Mouse (Mus musculus): Measurements from ENCODE around the gene Kyat1. TPM values are rescaled to one million over a fixed set of nuclear protein-coding genes. Genes with fewer than 3 reads are reported as not detected.
A peak's percentile ranks its signal among the peaks of the same experiment; 100 is the strongest.

Gene Kyat1
- polyA plus RNA-seq, 1 experiment from 2014 or later, result 17.4 TPM

DNA sequence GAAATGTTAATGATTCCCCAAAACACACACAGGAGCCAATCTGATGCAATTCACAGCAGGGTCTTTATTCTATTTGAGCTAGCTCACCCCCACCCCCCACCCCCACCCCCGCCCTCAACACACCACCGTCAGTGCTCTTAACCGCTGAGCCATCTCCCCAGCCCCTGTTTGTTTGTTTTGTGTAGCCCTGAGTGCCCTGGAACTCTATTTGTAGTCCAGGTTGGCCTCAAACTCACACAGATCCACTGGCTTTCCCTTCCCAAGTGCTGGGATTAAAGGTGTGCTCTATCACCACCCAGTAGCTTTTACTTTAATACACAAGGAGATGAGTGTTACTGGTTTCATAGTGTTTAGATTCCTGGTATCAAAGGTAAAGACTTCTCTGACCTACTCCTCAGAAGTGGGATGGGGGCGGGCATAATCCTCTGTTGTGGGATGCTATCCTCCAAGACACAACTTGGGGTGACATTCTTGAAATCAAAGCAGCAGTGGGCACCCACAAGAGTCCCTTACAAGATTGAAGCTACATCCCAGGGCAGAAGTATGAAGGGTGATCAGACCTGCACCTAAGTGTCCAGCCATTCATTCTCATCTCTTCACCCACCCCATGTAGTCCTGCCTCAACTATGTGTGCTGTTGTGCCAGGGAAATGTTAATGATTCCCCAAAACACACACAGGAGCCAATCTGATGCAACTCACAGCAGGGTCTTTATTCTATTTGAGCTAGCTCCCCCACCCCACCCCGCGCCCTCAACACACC is 5.9 kb upstream of the Kyat1 start:
- Histone ChIP-seq H3K4me2 (no peak overlapping the region), H3K4me1 (peaks cover 2% of the 10 kb centered on the region), H3K27me3 (replicated peaks) (no peaks in the 10 kb centered on the region), H3K27ac (no peak overlapping the region), H3K36me3 (no peaks in the 10 kb centered on the region), H3K9me3 (no peaks in the 10 kb centered on the region), H3K9ac (no peak overlapping the region), H3K4me3 (replicated peaks) (no peak overlapping the region)
- no peak for ATAC-seq (ENCODE audit: insufficient read depth, low FRiP score, low read depth)
- 63% methylated on average over 6 of the region's 6 CpGs for WGBS

DNA sequence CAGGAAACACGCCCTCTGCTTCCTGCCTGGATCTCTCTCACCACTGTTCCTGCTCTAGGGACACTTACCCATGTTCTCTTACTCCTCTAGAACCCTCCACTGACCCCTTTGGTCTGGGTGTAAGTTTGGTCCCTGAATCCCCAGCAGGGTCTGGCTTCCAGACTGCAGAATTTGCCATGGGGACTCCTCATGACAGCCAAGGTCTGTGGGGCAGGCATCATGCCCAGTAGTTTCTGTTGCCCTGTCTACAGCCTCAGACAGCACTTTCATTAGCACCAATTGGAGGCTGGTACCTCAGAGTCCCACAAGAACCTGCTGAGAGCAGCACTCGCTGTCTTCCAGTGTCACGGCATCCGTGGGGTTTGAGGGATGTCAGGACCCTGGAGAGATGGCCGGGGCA is 2.2 kb upstream of the Kyat1 start:
- WGBS, result 76% methylated on average over 5 of the region's 5 CpGs
- no peak for ATAC-seq (ENCODE audit: insufficient read depth, low FRiP score, low read depth)
- H3K4me3 ChIP-seq (replicated peaks), result no peak overlapping the region
- no peak overlapping the region for H3K27ac ChIP-seq
- H3K27me3 ChIP-seq (replicated peaks), result no peaks in the 10 kb centered on the region
- H3K4me2 ChIP-seq, result no peak overlapping the region
- no peaks in the 10 kb centered on the region for H3K9me3 ChIP-seq
- peaks cover 13% of the 10 kb centered on the region for H3K4me1 ChIP-seq
- no peak overlapping the region for H3K9ac ChIP-seq
- H3K36me3 ChIP-seq, result no peaks in the 10 kb centered on the region

- no peaks in the 10 kb centered on the region for H3K9me3 ChIP-seq
- WGBS, result 79% methylated on average over 4 of the region's 4 CpGs
- ATAC-seq (ENCODE audit: insufficient read depth, low FRiP score, low read depth), result no peak
- H3K9ac ChIP-seq, result no peak overlapping the region
- peaks cover 13% of the 10 kb centered on the region for H3K4me1 ChIP-seq
- H3K27ac ChIP-seq, result no peak overlapping the region
- no peak overlapping the region for H3K4me3 ChIP-seq (replicated peaks)
- H3K27me3 ChIP-seq (replicated peaks), result no peaks in the 10 kb centered on the region
- H3K36me3 ChIP-seq, result no peaks in the 10 kb centered on the region
- H3K4me2 ChIP-seq, result no peak overlapping the region
These were observed 1.8 kb upstream of the Kyat1 start for GRCm38 (mm10) chr2:30207401-30207800.

GRCm38 (mm10) chr2:30205255-30205628 is 405 bp downstream of the Kyat1 start:
- Histone ChIP-seq H3K27me3 (replicated peaks) (no peaks in the 10 kb centered on the region), H3K9me3 (no peaks in the 10 kb centered on the region), H3K9ac (peak overlapping the region; percentile 23; the same call in 1 of the 2 replicates), H3K4me1 (peaks cover 13% of the 10 kb centered on the region), H3K36me3 (no peaks in the 10 kb centered on the region), H3K4me3 (replicated peaks) (peak overlapping the region; percentile 63), H3K27ac (peak overlapping the region; percentile 88), H3K4me2 (peak overlapping the region; percentile 85)
- under 1% methylated on average over 13 of the region's 13 CpGs for WGBS
- ATAC-seq (ENCODE audit: insufficient read depth, low FRiP score, low read depth), result peak; percentile 75

DNA sequence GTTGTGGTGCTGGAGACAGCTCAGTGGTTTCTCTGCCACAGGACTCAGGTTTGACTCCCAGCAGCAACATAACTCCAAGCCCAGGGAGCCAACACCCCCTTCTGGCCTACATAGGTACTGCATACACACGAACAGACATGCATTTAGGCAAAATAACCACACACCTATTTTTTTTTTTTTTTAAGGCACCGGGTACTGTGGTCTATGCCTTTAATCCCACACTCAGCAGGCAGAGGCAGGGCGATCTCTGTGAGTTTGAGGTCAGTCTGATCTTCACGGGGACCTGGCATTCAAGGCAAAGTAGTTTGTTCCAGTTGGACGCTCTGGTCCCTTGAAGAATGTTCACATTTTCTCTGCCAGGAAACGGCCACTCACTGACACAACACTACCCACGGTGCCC is 2.2 kb downstream of the Kyat1 start:
- ATAC-seq (ENCODE audit: insufficient read depth, low FRiP score, low read depth), result no peak
- H3K36me3 ChIP-seq, result no peaks in the 10 kb centered on the region
- no peak overlapping the region for H3K9ac ChIP-seq
- H3K27ac ChIP-seq, result no peak overlapping the region
- no peaks in the 10 kb centered on the region for H3K27me3 ChIP-seq (replicated peaks)
- H3K4me2 ChIP-seq, result no peak overlapping the region
- WGBS, result 76% methylated on average over 7 of the region's 7 CpGs
- peaks cover 13% of the 10 kb centered on the region for H3K4me1 ChIP-seq
- H3K9me3 ChIP-seq, result no peaks in the 10 kb centered on the region
- no peak overlapping the region for H3K4me3 ChIP-seq (replicated peaks)

GRCm38 (mm10) chr2:30200388-30200925 is 5.2 kb downstream of the Kyat1 start:
- Histone ChIP-seq H3K27me3 (replicated peaks) (no peaks in the 10 kb centered on the region), H3K4me1 (peaks cover 5% of the 10 kb centered on the region; the same call in 1 of the 2 replicates), H3K9ac (no peak overlapping the region), H3K4me2 (no peak overlapping the region), H3K27ac (peak overlapping the region; percentile 69), H3K9me3 (no peaks in the 10 kb centered on the region), H3K4me3 (replicated peaks) (no peak overlapping the region), H3K36me3 (no peaks in the 10 kb centered on the region)
- ATAC-seq (ENCODE audit: insufficient read depth, low FRiP score, low read depth), result no peak; the same call in 1 of the 2 replicates
- WGBS, result 55% methylated on average over 5 of the region's 5 CpGs

- peak overlapping the region; percentile 69 for H3K27ac ChIP-seq
- peak; percentile 76 for ATAC-seq (ENCODE audit: insufficient read depth, low FRiP score, low read depth)
These were observed 5.7 kb downstream of the Kyat1 start for GRCm38 (mm10) chr2:30199984-30200383.

GRCm38 (mm10) chr2:30198021-30198420 is 7.6 kb downstream of the Kyat1 start:
- Histone ChIP-seq H3K36me3 (no peaks in the 10 kb centered on the region), H3K4me3 (replicated peaks) (no peak overlapping the region), H3K9me3 (no peaks in the 10 kb centered on the region), H3K9ac (no peak overlapping the region), H3K27me3 (replicated peaks) (no peaks in the 10 kb centered on the region), H3K27ac (no peak overlapping the region), H3K4me1 (no peaks in the 10 kb centered on the region; the same call in 1 of the 2 replicates), H3K4me2 (no peak overlapping the region)
- no peak for ATAC-seq (ENCODE audit: insufficient read depth, low FRiP score, low read depth)
- WGBS, result 67% methylated on average over 4 of the region's 4 CpGs

More at GRCm38 (mm10) chr2:30199984-30200383, 5.7 kb downstream of the Kyat1 start:
- H3K27me3 ChIP-seq (replicated peaks), result no peaks in the 10 kb centered on the region
- no peak overlapping the region for H3K4me3 ChIP-seq (replicated peaks)
- no peaks in the 10 kb centered on the region for H3K36me3 ChIP-seq
- H3K9me3 ChIP-seq, result no peaks in the 10 kb centered on the region
- H3K9ac ChIP-seq, result no peak overlapping the region
- no peak overlapping the region for H3K4me2 ChIP-seq
- 21% methylated on average over 1 of the region's 1 CpGs for WGBS
- peaks cover 5% of the 10 kb centered on the region; the same call in 1 of the 2 replicates for H3K4me1 ChIP-seq

GRCm38 (mm10) chr2:30194656-30195055 is 11.0 kb downstream of the Kyat1 start:
- Histone ChIP-seq H3K27me3 (replicated peaks) (no peaks in the 10 kb centered on the region), H3K36me3 (no peaks in the 10 kb centered on the region), H3K4me2 (no peak overlapping the region), H3K4me1 (no peaks in the 10 kb centered on the region; the same call in 1 of the 2 replicates), H3K9ac (no peak overlapping the region), H3K27ac (no peak overlapping the region), H3K4me3 (replicated peaks) (no peak overlapping the region), H3K9me3 (no peaks in the 10 kb centered on the region)
- 81% methylated on average over 3 of the region's 3 CpGs for WGBS
- no peak for ATAC-seq (ENCODE audit: insufficient read depth, low FRiP score, low read depth)

DNA sequence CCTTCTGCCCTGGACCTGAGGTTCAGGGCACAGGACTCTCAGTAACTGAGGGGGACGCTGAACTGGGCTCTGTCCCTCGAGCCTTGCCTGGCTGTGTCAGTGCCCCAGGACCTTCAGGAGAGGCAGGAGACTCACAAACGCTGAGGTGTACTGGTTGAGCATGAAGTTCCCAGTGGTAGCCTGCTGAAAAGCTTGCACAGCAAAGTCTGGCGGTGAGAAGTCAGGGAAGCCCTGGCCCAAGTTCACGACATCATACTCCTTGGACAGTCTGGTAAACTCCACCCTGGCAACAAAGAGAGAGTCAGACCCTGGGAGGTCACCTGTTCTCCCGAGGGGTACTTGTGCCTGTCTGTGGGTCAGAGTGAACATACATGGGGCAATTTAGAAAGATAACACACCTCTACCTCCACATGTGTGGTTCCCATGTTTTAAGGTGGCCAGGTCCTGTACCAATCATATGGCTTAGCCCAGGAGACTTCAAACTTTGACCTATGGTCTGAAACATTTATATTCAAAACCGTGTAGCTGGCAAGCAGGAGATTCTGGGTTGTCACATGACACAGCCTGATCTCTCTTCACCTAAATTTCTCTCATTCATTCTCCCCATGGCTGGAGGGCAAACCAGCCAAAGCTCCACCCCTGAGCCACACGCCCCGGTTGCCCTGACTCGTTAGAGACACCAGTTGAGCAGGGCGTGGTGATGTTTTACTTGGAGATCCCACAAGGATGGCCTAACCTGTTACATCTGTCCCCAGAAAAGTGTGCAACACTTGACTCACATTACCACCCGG is 13.7 kb downstream of the Kyat1 start:
- H3K9me3 ChIP-seq, result no peaks in the 10 kb centered on the region
- H3K36me3 ChIP-seq, result no peaks in the 10 kb centered on the region
- no peak overlapping the region; the same call in 1 of the 2 replicates for H3K9ac ChIP-seq
- 85% methylated on average over 12 of the region's 12 CpGs for WGBS
- no peak overlapping the region for H3K4me2 ChIP-seq
- no peaks in the 10 kb centered on the region for H3K27me3 ChIP-seq (replicated peaks)
- ATAC-seq (ENCODE audit: insufficient read depth, low FRiP score, low read depth), result no peak; the same call in 1 of the 2 replicates
- H3K4me1 ChIP-seq, result no peaks in the 10 kb centered on the region
- H3K27ac ChIP-seq, result no peak overlapping the region
- no peak overlapping the region for H3K4me3 ChIP-seq (replicated peaks)

GRCm38 (mm10) chr2:30185681-30186080 is 20.0 kb downstream of the Kyat1 start:
- WGBS, result 74% methylated on average over 3 of the region's 3 CpGs
- 0 out of 2 replicates have a peak, but pooled peaks cover 4% of the 10 kb centered on the region for H3K36me3 ChIP-seq
- H3K9me3 ChIP-seq, result no peaks in the 10 kb centered on the region
- H3K4me1 ChIP-seq, result no peaks in the 10 kb centered on the region
- no peak overlapping the region for H3K27ac ChIP-seq
- no peaks in the 10 kb centered on the region for H3K27me3 ChIP-seq (replicated peaks)
- no peak overlapping the region for H3K4me2 ChIP-seq
- H3K9ac ChIP-seq, result no peak overlapping the region
- ATAC-seq (ENCODE audit: insufficient read depth, low FRiP score, low read depth), result no peak
- H3K4me3 ChIP-seq (replicated peaks), result no peak overlapping the region

DNA sequence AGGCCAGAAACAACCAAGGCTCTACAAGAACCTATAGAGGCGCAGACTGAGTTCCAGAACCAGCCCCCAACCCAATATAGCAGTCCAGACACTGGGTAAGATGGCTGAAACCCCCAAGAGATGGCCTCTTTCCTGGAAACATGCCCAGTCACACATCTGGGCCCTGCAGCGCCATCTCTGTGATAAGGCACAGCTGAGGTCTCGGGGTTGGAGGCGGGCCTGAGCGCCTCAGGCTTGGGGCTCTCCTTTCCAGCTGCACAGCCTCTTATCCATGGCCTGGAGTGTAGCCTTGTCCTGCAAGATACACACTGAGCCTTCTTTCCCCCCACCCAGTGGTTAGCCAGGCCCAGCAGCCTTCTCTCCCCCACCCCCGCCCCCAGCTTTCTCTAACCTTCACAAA is 20.4 kb downstream of the Kyat1 start:
- H3K36me3 ChIP-seq, result 0 out of 2 replicates have a peak, but pooled peaks cover 4% of the 10 kb centered on the region
- no peak overlapping the region for H3K9ac ChIP-seq
- no peak overlapping the region for H3K4me2 ChIP-seq
- no peak overlapping the region for H3K4me3 ChIP-seq (replicated peaks)
- H3K9me3 ChIP-seq, result no peaks in the 10 kb centered on the region
- H3K27ac ChIP-seq, result no peak overlapping the region
- 89% methylated on average over 6 of the region's 6 CpGs for WGBS
- peak; percentile 72; the same call in 1 of the 2 replicates for ATAC-seq (ENCODE audit: insufficient read depth, low FRiP score, low read depth)
- H3K4me1 ChIP-seq, result no peaks in the 10 kb centered on the region
- no peaks in the 10 kb centered on the region for H3K27me3 ChIP-seq (replicated peaks)
